Mouse (Mus musculus): ENCODE measurements at regions not wholly inside any gene's neighbourhood (a gene's known extent, or its start where the extent isn't known, plus 50 kb on each side); places are given as distances from the start of the nearest gene placed in this dataset.

DNA sequence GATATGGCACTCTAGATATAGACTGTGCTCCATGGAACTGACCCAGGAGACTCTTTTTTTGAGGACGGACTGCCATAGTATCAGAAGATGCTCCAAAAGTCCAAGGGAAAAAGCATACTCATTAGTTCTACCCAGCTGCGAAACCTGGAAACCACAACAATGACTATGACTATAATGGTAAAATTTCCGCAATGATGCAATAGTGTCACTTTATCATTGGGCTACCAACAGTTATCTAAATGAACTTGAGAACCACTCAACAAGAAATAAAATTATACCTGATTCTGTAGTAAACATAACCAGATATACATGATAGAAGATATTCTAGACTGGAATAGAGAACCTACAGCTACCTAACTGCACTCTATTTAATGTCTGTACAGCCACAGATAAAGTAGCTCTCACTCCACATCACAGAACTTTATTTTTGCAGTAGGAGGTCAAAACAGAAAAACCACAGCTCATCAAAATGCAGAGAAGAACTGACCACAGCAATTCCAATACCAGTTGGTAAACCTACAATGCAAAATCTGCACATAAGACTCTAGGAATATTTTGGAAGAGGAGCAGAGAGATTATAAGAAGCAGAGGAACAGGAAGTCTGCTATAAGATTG, 1255.8 kb upstream of the Zeb2 start:
- H3K4me3 ChIP-seq (replicated peaks), result no peak overlapping the region
- 91% methylated on average over 3 of the region's 3 CpGs for WGBS
- H3K36me3 ChIP-seq, result no peaks in the 10 kb centered on the region
- no peak overlapping the region for H3K27ac ChIP-seq
- no peak overlapping the region for H3K4me2 ChIP-seq (replicated peaks)
- no peaks in the 10 kb centered on the region for H3K27me3 ChIP-seq (replicated peaks)
- H3K4me1 ChIP-seq (replicated peaks), result no peaks in the 10 kb centered on the region
- ATAC-seq, result no peak
- no peaks in the 10 kb centered on the region for H3K9me3 ChIP-seq
- H3K9ac ChIP-seq, result no peak overlapping the region

DNA sequence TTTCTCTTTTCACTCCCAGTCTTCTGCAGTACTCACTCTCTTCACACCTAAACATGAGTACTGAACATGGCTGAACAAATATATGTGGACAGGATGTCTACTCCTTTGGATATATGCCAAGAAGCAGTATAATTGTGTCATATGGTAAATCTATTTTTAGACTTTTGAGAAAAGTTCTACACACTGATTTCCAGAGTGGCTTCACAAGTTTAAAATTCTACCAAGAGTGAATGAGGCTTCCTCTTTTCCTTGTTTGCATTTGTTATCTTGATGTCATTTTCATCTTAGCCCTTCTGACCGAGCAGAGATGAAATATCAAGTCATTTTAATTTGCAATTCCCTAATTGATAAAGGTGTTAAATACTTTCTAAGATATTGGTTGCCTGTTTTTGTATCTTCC, 1254.6 kb upstream of the Zeb2 start:
- no peak for ATAC-seq
- no peak overlapping the region for H3K9ac ChIP-seq
- no peaks in the 10 kb centered on the region for H3K4me1 ChIP-seq (replicated peaks)
- 66% methylated on average over 1 of the region's 1 CpGs for WGBS
- H3K36me3 ChIP-seq, result no peaks in the 10 kb centered on the region
- H3K9me3 ChIP-seq, result no peaks in the 10 kb centered on the region
- no peak overlapping the region for H3K4me3 ChIP-seq (replicated peaks)
- H3K27ac ChIP-seq, result no peak overlapping the region
- H3K27me3 ChIP-seq (replicated peaks), result no peaks in the 10 kb centered on the region
- H3K4me2 ChIP-seq (replicated peaks), result no peak overlapping the region

DNA sequence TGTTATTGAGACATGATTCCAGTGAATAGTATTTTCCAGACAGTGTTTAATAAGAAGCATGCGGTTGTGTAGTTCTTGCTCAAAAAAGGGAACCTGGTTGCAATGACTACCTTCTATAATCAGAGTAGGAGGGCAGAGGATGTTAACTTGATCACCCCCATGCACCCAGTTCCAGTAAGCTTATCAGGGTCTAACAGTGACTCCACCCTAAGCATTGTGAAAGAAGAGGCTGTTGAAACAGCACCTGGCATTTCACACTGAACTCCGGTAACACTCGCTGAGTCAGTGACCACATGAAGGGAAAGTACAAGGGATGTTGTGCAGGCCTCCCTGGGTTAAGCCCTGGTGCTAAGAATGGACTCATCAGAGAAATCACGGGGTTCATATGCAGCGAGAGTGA, 1253.8 kb upstream of the Zeb2 start:
- no peak overlapping the region for H3K27ac ChIP-seq
- no peaks in the 10 kb centered on the region for H3K9me3 ChIP-seq
- H3K4me3 ChIP-seq (replicated peaks), result no peak overlapping the region
- H3K4me2 ChIP-seq (replicated peaks), result no peak overlapping the region
- no peaks in the 10 kb centered on the region for H3K27me3 ChIP-seq (replicated peaks)
- ATAC-seq, result peak; percentile 58; the same call in 1 of the 2 replicates
- H3K36me3 ChIP-seq, result no peaks in the 10 kb centered on the region
- H3K4me1 ChIP-seq (replicated peaks), result no peaks in the 10 kb centered on the region
- 64% methylated on average over 5 of the region's 5 CpGs for WGBS
- H3K9ac ChIP-seq, result no peak overlapping the region

DNA sequence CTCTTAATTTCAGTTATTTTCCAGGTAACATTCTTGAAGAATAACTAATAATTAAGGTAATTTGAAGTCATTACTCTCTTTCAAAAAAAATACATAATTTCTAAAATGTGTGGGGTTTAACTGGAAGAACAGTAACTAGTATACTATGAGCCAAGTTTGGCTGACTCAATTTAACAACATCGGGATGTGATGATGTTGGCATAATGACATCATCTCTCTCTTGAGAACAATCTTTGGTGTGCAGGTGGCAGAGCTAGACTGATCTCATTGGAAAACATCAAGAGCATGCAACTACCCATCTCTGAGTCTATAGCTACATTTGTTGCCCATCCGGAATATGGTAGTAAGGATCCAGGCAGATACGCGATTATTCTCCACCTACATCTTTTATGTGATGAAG, 1251.7 kb upstream of the Zeb2 start:
- Histone ChIP-seq H3K4me1 (replicated peaks) (no peaks in the 10 kb centered on the region), H3K9me3 (no peaks in the 10 kb centered on the region), H3K4me2 (replicated peaks) (no peak overlapping the region), H3K36me3 (no peaks in the 10 kb centered on the region), H3K27me3 (replicated peaks) (no peaks in the 10 kb centered on the region), H3K27ac (no peak overlapping the region), H3K9ac (no peak overlapping the region), H3K4me3 (replicated peaks) (no peak overlapping the region)
- 96% methylated on average over 4 of the region's 4 CpGs for WGBS
- no peak for ATAC-seq

DNA sequence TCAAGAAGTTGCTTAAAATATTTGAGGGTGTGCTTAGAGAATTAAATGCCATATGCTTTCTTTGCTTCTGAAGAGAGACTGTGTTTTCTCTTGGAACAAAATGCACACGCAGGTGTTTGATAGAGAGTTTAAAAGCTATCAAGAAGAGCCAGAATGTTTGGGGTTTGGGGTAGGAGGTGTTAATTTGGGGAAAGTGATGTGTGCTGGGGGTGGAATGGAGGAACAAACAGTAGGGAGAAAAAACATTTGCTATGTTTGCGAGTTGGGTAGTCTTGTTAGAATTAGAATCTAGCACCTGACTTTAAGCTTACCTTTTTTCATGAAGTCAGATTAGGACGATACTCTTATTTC, 1248.9 kb upstream of the Zeb2 start:
- Histone ChIP-seq H3K27ac (no peak overlapping the region), H3K9ac (no peak overlapping the region), H3K36me3 (no peaks in the 10 kb centered on the region), H3K4me1 (replicated peaks) (no peaks in the 10 kb centered on the region), H3K9me3 (no peaks in the 10 kb centered on the region), H3K4me3 (replicated peaks) (no peak overlapping the region), H3K27me3 (replicated peaks) (no peaks in the 10 kb centered on the region), H3K4me2 (replicated peaks) (no peak overlapping the region)
- no peak for ATAC-seq
- 88% methylated on average over 3 of the region's 3 CpGs for WGBS

DNA sequence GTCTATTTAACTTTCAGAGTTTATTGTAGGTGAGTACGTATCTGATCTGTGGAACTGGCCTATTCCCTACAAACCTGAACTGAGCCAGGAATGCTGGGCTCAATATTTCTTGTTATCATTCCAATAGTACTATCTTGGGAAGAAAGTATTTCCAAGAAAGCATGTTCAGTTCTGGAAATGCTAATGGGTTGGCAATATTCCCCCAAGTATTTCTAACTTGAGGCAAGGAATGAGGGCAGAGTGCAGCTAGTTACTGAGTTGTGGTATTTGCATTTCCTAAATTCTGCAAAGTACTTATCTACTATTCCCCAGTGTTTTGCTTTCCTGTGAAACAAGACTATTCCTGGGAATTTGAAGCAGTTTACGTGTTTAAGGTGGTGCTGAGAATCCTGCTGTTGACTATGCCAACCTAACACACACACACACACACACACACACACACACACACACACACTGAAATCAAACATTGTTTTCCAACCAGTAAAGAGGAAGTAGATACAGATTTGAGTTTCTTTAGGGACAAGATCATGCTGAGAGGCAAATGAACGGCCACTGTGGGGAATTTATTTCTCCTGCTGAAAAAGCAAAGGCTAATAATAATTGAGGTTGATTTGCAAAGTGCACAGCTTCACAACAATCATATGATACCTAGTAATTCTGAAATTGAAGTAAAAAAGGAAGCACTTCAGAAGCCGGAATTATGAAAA, 1248.4 kb upstream of the Zeb2 start:
- WGBS, result 75% methylated on average over 4 of the region's 4 CpGs
- ATAC-seq, result no peak

DNA sequence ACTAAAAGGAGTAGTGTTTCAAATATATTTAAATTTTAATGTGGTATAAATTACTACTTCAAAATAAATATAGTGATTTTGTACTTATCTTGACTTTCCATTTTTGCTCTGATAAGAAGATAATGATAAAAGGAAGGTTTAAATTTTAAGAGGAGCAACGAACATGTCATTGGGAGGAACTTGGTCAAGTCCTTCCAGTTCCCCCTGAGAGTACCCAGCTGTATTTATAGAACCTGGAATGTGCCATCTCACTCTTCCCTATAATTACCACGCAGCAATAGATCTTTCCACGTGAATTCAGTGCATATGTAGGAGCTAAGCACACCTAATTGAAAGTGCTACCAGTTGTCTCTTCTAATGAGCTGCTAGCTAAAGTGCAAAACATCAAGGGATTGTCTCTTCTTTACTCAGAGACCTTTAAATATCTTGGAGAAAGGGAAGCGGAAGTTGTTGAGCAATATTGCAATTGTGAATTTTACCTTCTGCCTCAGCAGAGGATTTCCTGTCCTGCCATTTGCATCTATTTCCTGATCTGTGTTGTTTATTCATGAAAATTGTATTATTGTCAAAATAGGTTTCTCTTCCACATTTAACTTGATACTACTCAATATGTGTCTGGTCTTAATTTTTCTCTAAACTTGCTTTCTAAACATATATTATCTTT, 1243.0 kb upstream of the Zeb2 start:
- Histone ChIP-seq H3K4me2 (replicated peaks) (no peak overlapping the region), H3K36me3 (no peaks in the 10 kb centered on the region), H3K27me3 (replicated peaks) (no peaks in the 10 kb centered on the region), H3K9ac (no peak overlapping the region), H3K4me3 (replicated peaks) (no peak overlapping the region), H3K27ac (no peak overlapping the region), H3K9me3 (no peaks in the 10 kb centered on the region), H3K4me1 (replicated peaks) (no peaks in the 10 kb centered on the region)
- no peak for ATAC-seq
- WGBS, result 66% methylated on average over 4 of the region's 4 CpGs

More for the DNA sequence above, 1248.4 kb upstream of the Zeb2 start:
- no peak overlapping the region for H3K4me2 ChIP-seq (replicated peaks)
- no peak overlapping the region for H3K27ac ChIP-seq
- no peak overlapping the region for H3K4me3 ChIP-seq (replicated peaks)
- H3K9ac ChIP-seq, result no peak overlapping the region
- H3K9me3 ChIP-seq, result no peaks in the 10 kb centered on the region
- H3K4me1 ChIP-seq (replicated peaks), result no peaks in the 10 kb centered on the region
- H3K36me3 ChIP-seq, result no peaks in the 10 kb centered on the region
- H3K27me3 ChIP-seq (replicated peaks), result no peaks in the 10 kb centered on the region

DNA sequence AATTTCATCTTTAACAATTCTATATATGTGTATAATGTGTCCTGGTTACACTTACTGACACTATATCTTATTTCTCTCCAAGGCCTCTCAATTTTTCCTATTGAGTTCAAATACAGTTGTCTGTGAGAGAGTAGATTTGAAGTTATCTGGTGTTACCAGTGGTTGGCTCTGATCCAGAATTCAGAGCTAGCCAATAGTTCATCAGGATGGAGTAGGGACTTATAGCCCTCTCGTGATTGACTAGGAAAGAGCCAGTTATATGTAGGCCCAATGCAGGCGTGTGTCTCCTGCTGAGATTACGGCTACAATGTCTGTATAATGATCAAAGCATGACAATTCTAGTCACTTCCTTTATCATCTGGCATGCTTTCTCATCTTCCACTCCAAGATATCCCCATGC, 1241.0 kb upstream of the Zeb2 start:
- Histone ChIP-seq H3K36me3 (no peaks in the 10 kb centered on the region), H3K9me3 (no peaks in the 10 kb centered on the region), H3K27ac (no peak overlapping the region), H3K27me3 (replicated peaks) (no peaks in the 10 kb centered on the region), H3K4me3 (replicated peaks) (no peak overlapping the region), H3K4me2 (replicated peaks) (no peak overlapping the region), H3K4me1 (replicated peaks) (no peaks in the 10 kb centered on the region), H3K9ac (no peak overlapping the region)
- ATAC-seq, result no peak
- WGBS, result 94% methylated on average over 3 of the region's 3 CpGs

DNA sequence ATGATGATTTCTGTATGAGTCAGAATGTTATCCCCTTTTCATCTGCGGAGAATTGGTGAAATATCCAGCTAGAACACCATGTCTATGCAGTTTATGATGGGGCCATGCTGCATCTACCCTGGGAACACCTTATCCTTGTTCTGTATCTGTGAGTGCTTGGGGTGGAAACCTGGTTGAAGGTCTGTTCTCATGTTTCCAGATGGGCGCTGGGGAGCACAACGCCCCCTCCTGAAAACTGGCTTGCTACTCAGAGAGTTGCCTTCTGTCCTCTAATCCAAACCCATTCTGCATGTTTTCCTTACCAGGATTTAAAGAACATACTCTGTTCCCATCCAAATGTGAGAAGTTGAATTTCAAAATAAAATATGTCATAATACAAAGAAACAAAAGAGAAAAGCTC, 1239.5 kb upstream of the Zeb2 start:
- ATAC-seq, result no peak
- H3K9me3 ChIP-seq, result no peaks in the 10 kb centered on the region

DNA sequence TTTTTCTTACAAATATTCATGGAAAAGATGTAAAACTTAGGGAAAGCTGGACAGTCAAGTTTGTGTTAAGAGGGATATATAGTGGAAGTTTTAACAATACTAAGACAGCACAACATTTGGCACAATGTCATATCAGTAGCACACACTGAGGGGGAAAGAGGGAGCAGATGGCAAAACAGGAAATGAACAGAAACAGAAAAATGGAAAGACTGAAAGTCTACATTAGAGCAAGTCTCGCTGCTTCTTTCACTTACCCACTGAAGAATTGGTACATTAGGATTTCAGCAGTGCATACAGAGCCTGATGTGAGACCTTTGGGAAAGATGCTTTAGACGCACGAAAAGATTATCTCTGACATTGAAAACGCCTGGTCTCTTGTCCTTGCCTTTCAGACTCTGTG, 1223.5 kb upstream of the Zeb2 start:
- H3K4me2 ChIP-seq (replicated peaks), result no peak overlapping the region
- H3K27ac ChIP-seq, result no peak overlapping the region
- H3K9ac ChIP-seq, result no peak overlapping the region
- H3K4me1 ChIP-seq (replicated peaks), result no peaks in the 10 kb centered on the region
- H3K9me3 ChIP-seq, result no peaks in the 10 kb centered on the region
- ATAC-seq, result no peak
- H3K4me3 ChIP-seq (replicated peaks), result no peak overlapping the region
- H3K27me3 ChIP-seq (replicated peaks), result no peaks in the 10 kb centered on the region
- WGBS, result 82% methylated on average over 4 of the region's 4 CpGs
- no peaks in the 10 kb centered on the region for H3K36me3 ChIP-seq

More for the DNA sequence above, 1239.5 kb upstream of the Zeb2 start:
- H3K4me1 ChIP-seq (replicated peaks), result no peaks in the 10 kb centered on the region
- H3K36me3 ChIP-seq, result no peaks in the 10 kb centered on the region
- no peak overlapping the region for H3K9ac ChIP-seq
- H3K4me2 ChIP-seq (replicated peaks), result no peak overlapping the region
- H3K27me3 ChIP-seq (replicated peaks), result no peaks in the 10 kb centered on the region
- 88% methylated on average over 3 of the region's 3 CpGs for WGBS
- no peak overlapping the region for H3K27ac ChIP-seq
- no peak overlapping the region for H3K4me3 ChIP-seq (replicated peaks)

DNA sequence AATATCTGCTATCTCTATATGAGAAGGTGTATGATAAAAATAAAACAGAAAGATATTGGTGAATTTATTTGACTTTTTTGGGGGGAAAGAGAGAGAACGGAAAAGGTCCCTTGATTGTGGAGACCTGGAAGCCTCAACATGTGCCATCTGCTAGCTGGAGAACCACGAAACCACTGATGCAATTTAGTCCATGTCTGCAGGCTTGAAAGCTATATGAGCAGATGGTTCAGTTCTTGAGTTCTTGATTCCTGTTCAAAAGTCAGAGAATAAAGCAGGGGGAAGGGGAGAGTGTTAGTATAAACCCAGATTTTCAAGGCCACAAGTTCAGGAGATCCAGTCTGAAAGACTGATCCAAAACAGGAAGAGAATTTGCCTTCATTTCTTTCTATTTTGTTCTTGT, 1199.5 kb upstream of the Zeb2 start:
- WGBS, result 89% methylated on average over 2 of the region's 2 CpGs
- Histone ChIP-seq H3K9ac (no peak overlapping the region), H3K27ac (no peak overlapping the region), H3K9me3 (no peaks in the 10 kb centered on the region), H3K4me1 (replicated peaks) (no peaks in the 10 kb centered on the region), H3K4me3 (replicated peaks) (no peak overlapping the region), H3K36me3 (no peaks in the 10 kb centered on the region), H3K27me3 (replicated peaks) (no peaks in the 10 kb centered on the region), H3K4me2 (replicated peaks) (no peak overlapping the region)
- ATAC-seq, result no peak

DNA sequence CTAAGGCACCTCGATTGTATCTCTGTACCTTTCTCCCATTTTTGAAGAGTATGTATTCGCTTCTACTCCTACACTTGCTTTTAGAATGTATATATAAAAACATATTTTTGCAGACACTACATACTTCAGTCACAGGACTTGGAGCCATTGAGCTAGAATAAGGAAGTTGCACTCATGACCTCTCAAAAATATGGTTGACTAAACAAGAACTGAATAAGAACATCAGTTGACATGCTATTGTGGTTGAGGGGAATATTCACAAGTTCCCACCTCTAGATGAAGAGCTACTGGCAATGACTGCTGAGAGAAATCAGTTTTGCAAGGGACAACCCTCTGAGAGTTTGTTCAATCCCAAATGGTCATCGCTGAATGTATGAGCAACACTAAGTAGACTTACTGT, 1198.0 kb upstream of the Zeb2 start:
- Histone ChIP-seq H3K9me3 (no peaks in the 10 kb centered on the region), H3K36me3 (no peaks in the 10 kb centered on the region), H3K4me2 (replicated peaks) (no peak overlapping the region), H3K4me1 (replicated peaks) (no peaks in the 10 kb centered on the region), H3K9ac (no peak overlapping the region), H3K4me3 (replicated peaks) (no peak overlapping the region), H3K27me3 (replicated peaks) (no peaks in the 10 kb centered on the region), H3K27ac (no peak overlapping the region)
- ATAC-seq, result no peak
- WGBS, result 88% methylated on average over 3 of the region's 3 CpGs

Data from intestine, embryonic 15.5 days (tissue).